Mouse (Mus musculus): ENCODE data around the gene Cd300lg. TPM values are rescaled to one million over a fixed set of nuclear protein-coding genes. Genes with fewer than 3 reads are reported as not detected.
A peak's percentile ranks its signal among the peaks of the same experiment; 100 is the strongest.

Cd300lg gene
- total RNA-seq, 2 experiments from 2014 or later: 17.6 to 18.9 TPM

DNA sequence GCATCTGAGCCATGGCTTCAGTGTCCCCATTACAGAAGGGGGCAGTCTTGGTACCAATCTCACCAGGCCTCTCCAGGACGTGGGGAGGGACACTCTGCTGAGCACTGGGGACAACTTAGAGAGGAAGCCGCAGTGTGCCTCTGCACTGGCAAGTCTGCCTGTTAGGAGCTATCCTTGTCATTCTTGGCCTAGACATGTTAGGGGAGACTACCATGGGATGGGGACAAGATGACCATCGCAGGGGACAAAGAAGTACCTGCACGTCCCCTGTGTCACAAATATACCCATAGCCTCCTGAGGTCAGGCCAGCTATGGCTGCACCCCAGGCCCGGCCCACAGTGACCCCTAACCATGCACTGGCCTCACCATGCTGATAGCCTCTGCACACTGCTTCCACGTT, 2.1 kb downstream of the Cd300lg start:
- Histone ChIP-seq H3K4me3 (peak overlapping the region; percentile 69), H3K27ac (peak overlapping the region; percentile 85)
- no peak for TF ChIP-seq CTCF (IDR thresholded peaks at IDR 0.05)
- intact Hi-C loops (cut with DNase I): no loop called here
- DNase-seq: no peak

DNA sequence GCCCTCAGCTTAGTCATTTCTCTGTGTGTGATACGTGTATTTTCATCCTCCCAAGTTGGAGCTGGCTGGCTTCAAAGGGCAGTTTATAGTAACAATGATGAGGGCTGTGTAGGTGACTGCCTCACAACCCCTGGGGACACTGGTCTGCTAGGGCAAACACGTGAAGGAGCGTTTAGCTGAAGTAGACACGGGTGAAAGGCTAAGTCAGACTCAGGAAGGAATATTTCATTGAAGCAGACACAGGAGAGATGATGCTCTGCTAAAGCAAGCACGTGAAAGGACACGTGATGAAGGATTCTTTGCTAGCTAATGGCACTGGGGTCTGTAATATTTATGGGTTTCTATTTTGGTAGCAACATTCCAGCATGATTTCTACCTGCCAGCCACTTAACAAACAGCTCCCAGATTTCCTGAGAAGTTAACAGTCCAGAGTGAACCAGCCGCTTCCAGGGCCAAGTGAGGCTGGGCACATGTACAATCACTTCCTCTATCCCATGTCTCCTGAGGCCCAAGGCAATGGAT, 3.4 kb downstream of the Cd300lg start:
- Histone ChIP-seq H3K27ac (peak overlapping the region; percentile 85), H3K4me3 (peak overlapping the region; percentile 69)
- intact Hi-C loops (cut with DNase I): no loop called here
- no peak for TF ChIP-seq CTCF (IDR thresholded peaks at IDR 0.05)
- DNase-seq: no peak

DNA sequence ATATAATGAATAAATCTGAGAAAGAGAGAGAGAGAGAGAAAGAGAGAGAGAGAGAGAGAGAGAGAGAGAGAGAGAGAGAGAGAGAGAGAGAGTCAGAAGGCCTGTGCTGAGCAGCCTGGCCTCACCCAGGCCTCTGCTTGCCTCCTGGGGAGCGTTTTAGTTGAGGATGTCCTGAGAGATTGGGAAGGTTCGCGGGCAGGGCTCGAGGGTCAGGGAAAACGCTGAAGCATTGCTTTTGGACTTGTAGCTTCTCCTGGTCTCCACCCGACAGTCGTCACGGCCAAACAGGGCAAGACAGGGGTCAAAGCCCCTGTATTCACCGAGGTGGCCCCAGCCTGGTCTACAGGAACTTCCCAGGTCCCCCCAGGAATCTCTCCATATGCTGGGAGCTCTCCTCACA, 5.3 kb downstream of the Cd300lg start:
- TF ChIP-seq CTCF (IDR thresholded peaks at IDR 0.05): no peak
- H3K27ac ChIP-seq: peak overlapping the region; percentile 32
- H3K4me3 ChIP-seq: no peak overlapping the region
- DNase-seq: no peak
- intact Hi-C loops (cut with DNase I): no loop called here

DNA sequence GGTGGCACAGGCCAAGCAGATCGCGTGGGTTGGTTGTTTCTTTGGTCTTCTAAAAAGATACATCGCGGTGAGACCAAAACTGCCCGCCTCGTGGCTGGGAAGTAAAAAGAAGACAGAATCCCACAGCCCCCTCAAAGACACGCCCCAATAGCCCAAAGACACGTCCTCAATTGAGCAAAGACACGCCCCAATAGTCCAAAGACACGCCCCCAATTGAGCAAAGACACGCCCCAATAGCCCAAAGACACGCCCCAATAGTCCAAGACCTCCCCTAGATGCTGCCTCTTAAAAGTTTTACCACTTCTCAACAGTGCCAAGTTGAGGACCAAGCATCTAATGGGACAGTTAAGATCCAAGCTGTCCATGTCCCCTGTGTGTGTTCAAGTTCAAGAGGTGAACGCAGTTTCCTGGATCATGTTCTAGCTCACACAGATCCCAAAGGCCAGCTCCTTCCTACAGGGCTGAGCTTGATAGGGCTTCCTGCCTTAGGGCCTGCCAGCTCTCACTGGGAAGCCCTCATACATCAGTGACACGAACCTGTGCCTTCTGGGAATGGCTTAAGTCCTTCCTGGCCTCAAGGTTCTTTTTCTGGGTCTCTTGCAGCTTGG, 8.7 kb downstream of the Cd300lg start:
- peak overlapping the region; percentile 86 for H3K27ac ChIP-seq
- H3K4me3 ChIP-seq: peak overlapping the region; percentile 40; the same call in 1 of the 2 replicates
- no peak for TF ChIP-seq CTCF (IDR thresholded peaks at IDR 0.05)
- no peak for DNase-seq
- intact Hi-C loops (cut with DNase I): loop anchor here (5.0 kb wide), 1 partner anchor 133 kb away; no protein-coding TSS in a partner anchor

DNA sequence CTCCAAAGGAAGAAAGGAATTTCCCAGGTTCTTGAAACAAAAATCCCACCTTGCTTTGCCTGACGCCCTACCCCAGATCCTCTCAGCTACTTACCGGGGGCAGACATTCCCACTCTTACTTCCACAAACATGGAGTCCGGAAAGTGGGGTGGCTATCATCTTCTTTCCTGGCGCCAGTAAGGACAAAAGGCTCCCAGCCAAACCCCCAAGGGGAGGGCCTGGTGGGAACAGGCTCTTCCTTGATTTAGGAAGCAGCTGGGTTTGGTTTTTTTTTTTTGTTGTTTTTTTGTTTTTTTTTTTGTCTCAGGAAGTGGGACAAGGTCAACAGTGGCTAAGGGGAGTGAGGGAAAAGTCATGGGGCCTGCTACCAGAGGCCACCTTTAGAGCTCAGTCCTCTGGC, 10.2 kb downstream of the Cd300lg start:
- peak overlapping the region; percentile 86 for H3K27ac ChIP-seq
- peak overlapping the region; percentile 40 for H3K4me3 ChIP-seq
- DNase-seq: peak; percentile 72
- TF ChIP-seq CTCF (IDR thresholded peaks at IDR 0.05): no peak
- intact Hi-C loops (cut with DNase I): loop anchor here (5.0 kb wide), 1 partner anchor 134 kb away; no protein-coding TSS in a partner anchor

DNA sequence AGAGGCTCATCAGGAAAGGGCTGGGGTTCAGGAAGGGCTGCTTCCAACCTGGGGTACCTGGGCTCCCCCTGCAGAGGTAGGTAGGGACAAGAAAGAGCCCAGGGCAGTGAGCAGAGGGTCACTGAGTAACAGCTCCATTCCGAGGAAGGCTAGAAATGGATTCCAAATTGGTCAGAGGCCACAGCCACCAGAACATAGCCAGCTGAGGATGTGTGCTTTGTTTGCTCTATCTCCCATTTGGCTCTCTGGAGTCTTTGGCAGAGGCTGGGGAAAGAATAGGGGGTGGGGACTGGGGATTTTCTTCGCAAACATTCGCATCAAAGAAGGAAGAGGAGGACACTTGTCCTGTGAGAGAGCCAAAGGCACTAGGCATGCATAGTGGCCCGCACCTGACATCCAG, 10.6 kb downstream of the Cd300lg start:
- intact Hi-C loops (cut with DNase I): loop anchor here (5.0 kb wide), 1 partner anchor 135 kb away; no protein-coding TSS in a partner anchor
- Histone ChIP-seq H3K4me3 (peak overlapping the region; percentile 29; the same call in 1 of the 2 replicates), H3K27ac (peak overlapping the region; percentile 86)
- TF ChIP-seq CTCF (IDR thresholded peaks at IDR 0.05): no peak
- peak; percentile 36 for DNase-seq

DNA sequence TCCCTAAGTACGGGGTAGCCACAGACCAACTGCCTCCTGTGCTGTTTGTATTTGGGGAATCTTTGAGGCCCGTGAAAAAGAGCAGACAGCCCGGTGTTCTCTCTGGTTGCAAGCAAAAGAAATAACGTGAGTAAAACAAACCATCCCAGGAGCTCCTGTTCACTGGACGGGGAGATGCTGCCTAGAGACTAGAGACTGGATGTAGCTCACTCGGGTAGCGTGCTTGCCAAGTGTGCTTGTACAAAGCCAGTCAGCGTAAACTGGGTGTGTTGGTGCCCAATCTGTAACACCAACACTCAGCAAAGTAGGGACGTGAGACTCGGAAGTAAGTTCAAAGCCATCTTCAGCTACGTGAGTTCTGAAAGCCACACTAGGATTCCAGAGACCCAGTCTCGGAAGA, 11.4 kb downstream of the Cd300lg start:
- peak overlapping the region; percentile 86 for H3K27ac ChIP-seq
- H3K4me3 ChIP-seq: peak overlapping the region; percentile 29; the same call in 1 of the 2 replicates
- DNase-seq: no peak
- intact Hi-C loops (cut with DNase I): loop anchor here (5.0 kb wide), 1 partner anchor 135 kb away; no protein-coding TSS in a partner anchor
- TF ChIP-seq CTCF (IDR thresholded peaks at IDR 0.05): no peak

DNA sequence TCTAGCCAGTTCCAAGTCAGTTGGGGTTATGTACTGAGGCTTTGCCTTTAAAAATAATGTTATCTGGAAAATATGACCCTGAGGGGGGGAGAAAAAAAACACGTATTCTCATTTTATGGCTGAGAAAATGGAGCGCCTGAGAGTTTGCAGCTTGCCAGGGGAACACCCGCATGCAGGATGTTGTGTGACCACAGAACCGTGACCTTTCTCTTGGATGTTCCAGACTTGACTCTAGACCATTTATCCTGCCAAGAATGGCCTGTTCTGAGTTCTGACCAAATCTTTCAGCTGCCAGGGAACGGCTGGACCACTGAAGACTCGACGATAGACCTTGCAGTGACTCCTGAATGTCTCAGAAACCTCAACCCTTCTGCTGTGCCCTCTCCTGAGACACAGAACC, 11.9 kb downstream of the Cd300lg start:
- peak; percentile 45 for DNase-seq
- H3K27ac ChIP-seq: peak overlapping the region; percentile 86

DNA sequence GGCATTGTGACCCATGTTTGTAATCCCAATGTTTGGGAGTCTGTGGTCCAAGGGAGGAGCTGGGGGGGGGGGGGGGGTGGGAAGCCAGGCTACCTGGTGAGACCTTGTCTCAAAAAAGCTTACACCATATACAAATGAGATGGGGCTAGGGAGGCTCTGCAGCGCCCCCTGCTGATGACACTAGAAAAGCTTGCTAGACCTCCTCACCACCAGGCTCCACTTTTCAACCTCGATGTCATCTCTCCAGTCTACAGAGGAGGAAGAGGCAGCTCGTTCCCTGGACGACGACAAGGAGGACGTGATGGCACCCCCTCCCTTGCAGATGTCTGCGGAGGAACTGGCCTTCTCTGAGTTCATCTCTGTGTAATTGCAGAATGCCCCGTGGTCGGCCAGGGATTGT, 12.5 kb downstream of the Cd300lg start:
- H3K27ac ChIP-seq: peak overlapping the region; percentile 86
- peak; percentile 75 for TF ChIP-seq CTCF (IDR thresholded peaks at IDR 0.05)
- no peak overlapping the region for H3K4me3 ChIP-seq
- peak; percentile 70 for DNase-seq
- intact Hi-C loops (cut with DNase I): loop anchor here (5.0 kb wide), 1 partner anchor 137 kb away; no protein-coding TSS in a partner anchor

More for the DNA sequence above, 11.9 kb downstream of the Cd300lg start:
- intact Hi-C loops (cut with DNase I): loop anchor here (5.0 kb wide), 1 partner anchor 136 kb away; no protein-coding TSS in a partner anchor
- peak overlapping the region; percentile 29; the same call in 1 of the 2 replicates for H3K4me3 ChIP-seq
- no peak for TF ChIP-seq CTCF (IDR thresholded peaks at IDR 0.05)

DNA sequence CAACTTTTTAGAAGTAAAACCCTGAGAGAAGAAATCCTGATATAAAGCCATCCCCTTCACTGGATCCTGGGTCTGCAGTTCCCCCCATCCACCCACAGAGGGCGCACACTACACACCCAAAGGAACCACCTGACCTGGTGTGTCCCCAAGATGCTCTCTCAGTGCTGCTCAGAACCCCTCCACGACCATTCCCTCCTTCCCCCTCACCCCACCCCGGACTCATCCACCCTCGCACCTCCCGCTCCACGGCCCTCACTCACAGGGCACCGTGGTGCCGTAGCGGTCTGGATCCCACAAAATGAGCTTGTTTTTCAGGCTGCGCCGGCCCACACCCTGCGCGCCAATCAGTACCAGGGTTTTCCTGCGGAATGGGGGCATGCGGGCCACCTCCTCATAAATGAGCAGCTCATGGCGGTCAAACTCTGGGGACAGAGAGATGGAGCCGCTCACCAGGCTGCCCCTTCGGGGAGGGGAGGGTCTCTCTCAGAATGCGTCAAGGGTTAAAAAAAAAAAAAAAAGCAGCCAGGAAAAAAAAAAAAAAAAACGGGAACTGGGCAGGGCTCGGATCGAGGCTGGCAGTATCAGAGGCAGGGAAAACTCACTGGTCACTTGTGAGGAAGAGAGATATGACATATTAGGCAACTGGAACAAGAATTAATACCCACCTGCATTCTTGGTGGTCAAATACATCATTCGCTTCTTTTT, 20.1 kb downstream of the Cd300lg start:
- intact Hi-C loops (cut with DNase I): loop anchor here (2.0 kb wide), 2 partner anchors 27 to 77 kb away; partner anchors contain the start of gene Mpp2
- DNase-seq: peak; percentile 80
- H3K4me3 ChIP-seq: peak overlapping the region; percentile 60
- TF ChIP-seq CTCF (IDR thresholded peaks at IDR 0.05): peak; percentile 98
- no peak overlapping the region for H3K27ac ChIP-seq

DNA sequence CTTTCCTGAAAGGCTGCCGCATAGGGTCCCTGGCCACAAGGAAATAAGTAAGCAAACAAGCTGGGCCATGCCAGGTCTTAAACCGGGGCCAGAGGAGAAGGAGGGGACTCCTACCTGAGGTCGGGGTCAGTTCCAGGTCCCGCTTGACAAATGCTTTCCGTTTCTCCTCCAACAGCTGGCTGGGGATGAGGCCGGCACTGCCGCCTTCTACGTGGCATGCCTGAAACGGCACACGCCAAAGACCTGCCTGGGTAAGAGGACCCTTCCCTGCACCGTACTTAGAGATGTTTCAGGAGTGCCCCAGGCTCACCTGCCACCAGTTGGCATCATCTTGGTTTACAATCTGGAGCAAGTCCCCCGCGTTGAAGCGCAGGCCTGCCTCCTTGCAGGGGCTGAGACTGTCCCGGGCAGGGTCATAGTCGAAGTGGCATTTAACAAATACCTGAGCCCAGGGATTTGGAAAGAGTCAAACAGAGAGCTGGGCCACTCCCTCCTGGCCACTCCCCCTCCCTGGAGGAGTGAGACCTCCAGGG, 20.7 kb downstream of the Cd300lg start:
- Histone ChIP-seq H3K27ac (no peak overlapping the region), H3K4me3 (no peak overlapping the region)
- DNase-seq: no peak
- no peak for TF ChIP-seq CTCF (IDR thresholded peaks at IDR 0.05)
- intact Hi-C loops (cut with DNase I): loop anchor here (2.0 kb wide), 2 partner anchors 27 to 77 kb away; partner anchors contain the start of gene Mpp2

DNA sequence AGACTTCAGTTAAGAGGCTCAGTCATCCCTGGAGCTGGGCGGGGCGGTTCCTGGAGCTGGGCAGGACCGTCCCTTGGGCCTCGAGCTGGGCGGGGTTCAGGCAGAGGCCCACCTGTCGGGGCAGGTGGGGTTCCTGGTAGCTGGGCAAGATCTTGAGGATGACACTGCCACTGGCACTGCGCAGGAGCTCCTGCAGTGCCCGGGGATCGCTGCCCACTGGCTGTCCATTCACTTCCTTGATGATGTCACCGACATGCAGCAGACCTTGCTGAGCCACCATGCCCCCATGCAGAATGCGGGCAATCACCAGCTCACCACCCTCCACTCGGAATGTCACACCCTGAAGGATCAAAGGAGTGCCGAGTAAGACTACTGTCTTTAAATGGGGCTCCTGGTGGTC, 21.8 kb downstream of the Cd300lg start:
- no peak overlapping the region for H3K27ac ChIP-seq
- H3K4me3 ChIP-seq: no peak overlapping the region
- intact Hi-C loops (cut with DNase I): no loop called here
- no peak for TF ChIP-seq CTCF (IDR thresholded peaks at IDR 0.05)
- no peak for DNase-seq
